Mouse (Mus musculus) liver, embryonic 18 days (tissue): ENCODE measurements around the gene Dlg1. TPM values are rescaled to one million over a fixed set of nuclear protein-coding genes. Genes with fewer than 3 reads are reported as not detected.

Experiments used
- polyA plus RNA-seq: library from polyadenylated mRNA; depleted of rRNA; stranded (reverse); fragments of >200 nt; gene quantifications from 2 replicates; pipeline ENCODE4 v1.2.3, GENCODE M21; 2012; rRNA removed

Gene Dlg1
- 11.6 and 13.7 TPM in 2 replicates for polyA plus RNA-seq

DNA sequence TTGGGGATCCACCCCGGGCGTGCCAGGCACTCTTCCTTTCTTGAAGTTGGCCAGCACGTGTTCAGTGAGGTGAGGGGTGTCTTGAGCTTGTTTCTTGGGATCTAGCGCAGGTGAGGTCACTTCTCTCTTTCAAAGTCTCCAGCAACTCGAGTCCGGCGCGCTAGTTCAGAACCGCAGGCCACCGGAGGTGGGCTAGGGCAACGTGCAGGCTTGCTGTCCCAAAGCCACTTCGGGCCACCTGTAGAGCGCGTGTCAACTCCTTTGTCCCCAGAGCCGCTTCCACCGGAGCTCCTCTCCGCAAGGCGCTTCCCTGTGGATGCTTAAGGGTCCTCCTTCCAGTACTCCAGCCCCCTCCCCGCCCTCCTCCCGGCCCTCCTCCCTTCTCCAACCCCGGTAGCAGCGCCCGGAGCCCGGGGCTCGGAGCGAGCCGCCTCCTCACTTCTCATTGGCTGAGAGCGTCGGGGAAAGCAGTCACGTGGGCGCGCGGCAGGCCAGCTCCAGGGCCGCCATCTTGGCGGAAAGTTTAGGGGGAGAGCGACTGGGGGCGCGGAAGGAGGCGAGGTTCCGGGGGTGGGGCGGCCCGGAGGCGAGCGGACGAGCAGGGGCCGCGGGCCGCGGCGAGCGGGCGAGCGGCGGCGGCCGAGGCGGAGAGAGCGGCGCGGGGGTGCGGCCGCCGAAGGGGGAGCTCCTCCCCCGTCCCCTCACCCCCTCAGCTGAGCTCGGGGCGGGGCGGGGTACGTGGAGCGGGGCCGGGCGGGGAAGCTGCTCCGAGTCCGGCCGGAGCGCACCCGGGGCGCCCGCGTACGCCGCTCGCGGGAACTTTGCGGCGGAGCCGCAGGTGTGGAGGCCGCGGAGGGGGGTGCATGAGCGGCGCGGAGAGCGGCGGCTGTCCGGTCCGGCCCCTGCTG is at the start of gene Dlg1:
Gene Dlg1 (plus strand): TSS at position 65 of the 908 bp plus-strand sequence.

DNA sequence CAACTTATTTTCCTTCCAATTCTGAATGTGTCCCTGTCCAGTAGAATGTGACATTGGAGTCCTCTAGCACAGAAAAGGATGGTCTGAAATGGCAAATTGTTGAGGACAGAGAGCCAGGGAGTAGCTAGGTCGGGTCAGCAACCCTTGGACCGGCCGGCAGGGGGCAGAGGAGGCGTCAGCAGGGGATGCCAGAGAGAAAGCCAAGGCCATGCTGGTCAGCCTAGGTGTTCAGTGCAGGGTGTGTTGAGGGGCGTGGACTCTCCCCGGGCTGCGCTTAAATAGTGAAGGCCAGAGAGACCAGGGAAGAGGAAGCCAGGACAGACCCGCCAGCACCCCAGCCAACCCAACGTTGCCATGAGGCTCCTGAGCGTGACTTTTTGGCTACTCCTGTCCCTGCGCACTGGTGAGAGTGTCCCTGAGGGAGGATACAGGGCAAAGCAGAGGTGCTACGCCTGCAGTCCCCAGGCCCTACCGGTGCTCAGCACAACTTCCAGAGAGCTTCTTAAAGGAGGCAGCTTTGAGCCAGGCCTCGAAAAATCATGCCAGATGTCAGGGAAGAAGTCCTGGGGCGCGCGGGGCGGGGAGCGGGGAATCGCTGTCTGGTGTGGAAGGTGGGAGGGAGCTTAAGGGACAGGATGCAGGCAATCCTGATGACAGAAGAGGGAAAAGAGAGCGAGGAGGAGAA is 215.5 kb downstream of the Dlg1 start, which contains the start of gene Meltf:
Gene Meltf (plus strand): TSS at position 238 of the 685 bp plus-strand sequence.

Other genes starting within 250 kb of the Dlg1 start
- 213 and 249 TPM in 2 replicates for gene Bdh1, start 241.2 kb upstream of the Dlg1 start, polyA plus RNA-seq
- 0.02 and 0.29 TPM in 2 replicates for gene Meltf, start 215.4 kb downstream of the Dlg1 start, polyA plus RNA-seq